Mouse (Mus musculus) brain, embryonic 14.5 days (tissue): ENCODE measurements around the gene Mxi1.

ENCODE experiments used
- CTCF ChIP-seq: fragments of 200-500 bp; IDR thresholded peaks from 2 replicates; pipeline ENCODE4 v1.5.1; 2012; ENCODE audit warnings: inconsistent platforms, mild to moderate bottlenecking, moderate library complexity, borderline replicate concordance; ENCODE audit not compliant: insufficient read depth, insufficient read length; ENCODE audit errors: extremely low read depth
- POLR2A ChIP-seq: fragments of 200-500 bp; IDR thresholded peaks from 2 replicates; pipeline ENCODE4 v1.6.1; 2012; ENCODE audit warnings: mild to moderate bottlenecking, inconsistent platforms, borderline replicate concordance; ENCODE audit not compliant: poor library complexity, insufficient read depth, insufficient read length, severe bottlenecking; ENCODE audit errors: extremely low read depth

- no peak for TF ChIP-seq CTCF
- no peak for TF ChIP-seq POLR2A
These were observed 95.5 kb downstream of the Mxi1 start for GRCm38 (mm10) chr19:53405810-53406209.
